Mouse (Mus musculus): Measurements from ENCODE around the gene Ifna5.
"Not testable (repeated sequence)": the region's sequence is repeated elsewhere in the genome, so short reads cannot be mapped to it uniquely, and the experiment has no call there.

The Ifna5 gene

DNA sequence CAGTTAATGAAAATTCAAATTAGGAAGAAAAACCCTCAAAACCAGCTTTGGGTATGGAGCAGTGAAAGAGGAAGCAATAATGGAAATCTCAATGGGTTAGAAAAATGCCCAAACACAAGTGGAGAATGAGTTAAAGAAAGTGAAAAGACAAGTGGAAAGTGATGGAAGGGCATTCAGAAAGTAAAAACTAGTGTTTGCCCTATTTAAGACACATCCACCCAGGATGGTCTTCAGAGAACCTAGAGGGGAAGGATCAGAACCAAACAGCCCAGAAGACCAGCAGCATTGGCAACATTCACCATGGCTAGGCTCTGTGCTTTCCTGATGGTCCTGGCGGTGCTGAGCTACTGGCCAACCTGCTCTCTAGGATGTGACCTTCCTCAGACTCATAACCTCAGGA, at the start of gene Ifna5:
Gene Ifna5 (plus strand): TSS at position 301 of the 400 bp plus-strand sequence.
- DNase-seq (ENCODE audit: low read depth, low spot score), result not testable (repeated sequence)

DNA sequence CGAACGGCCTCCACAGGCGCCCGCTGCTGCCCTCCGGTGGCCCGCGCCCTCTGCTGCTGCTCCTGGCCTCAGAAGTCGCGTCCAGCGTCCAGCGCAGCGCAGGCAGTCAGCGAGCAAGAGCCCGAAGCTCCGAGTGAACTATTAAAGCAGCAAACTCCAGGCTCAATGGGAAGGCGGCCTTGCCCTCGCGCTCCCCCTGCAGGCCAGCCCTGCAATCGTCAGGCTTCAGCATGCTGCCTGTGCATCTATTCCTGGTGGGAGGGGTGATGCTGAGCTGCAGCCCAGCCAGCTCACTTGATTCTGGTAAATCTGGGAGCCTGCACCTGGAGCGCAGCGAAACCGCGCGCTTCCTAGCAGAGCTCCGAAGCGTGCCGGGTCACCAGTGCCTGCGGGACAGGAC, 46.9 kb upstream of the Ifna5 start, which contains the start of gene Gm13277:
Gene Gm13277 (plus strand): TSS at position 231 of the 400 bp plus-strand sequence.
- not testable (repeated sequence) for DNase-seq (ENCODE audit: low read depth, low spot score)

DNA sequence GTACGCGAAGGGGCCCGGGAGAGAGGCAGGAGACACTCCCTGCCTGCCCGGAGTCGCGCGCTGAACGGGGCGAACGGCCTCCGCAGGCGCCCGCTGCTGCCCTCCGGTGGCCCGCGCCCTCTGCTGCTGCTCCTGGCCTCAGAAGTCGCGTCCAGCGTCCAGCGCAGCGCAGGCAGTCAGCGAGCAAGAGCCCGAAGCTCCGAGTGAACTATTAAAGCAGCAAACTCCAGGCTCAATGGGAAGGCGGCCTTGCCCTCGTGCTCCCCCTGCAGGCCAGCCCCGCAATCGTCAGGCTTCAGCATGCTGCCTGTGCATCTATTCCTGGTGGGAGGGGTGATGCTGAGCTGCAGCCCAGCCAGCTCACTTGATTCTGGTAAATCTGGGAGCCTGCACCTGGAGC, 44.1 kb upstream of the Ifna5 start, which contains the start of gene Gm13278:
Gene Gm13278 (plus strand): TSS at position 301 of the 400 bp plus-strand sequence.
- DNase-seq (ENCODE audit: low read depth, low spot score), result not testable (repeated sequence)

DNA sequence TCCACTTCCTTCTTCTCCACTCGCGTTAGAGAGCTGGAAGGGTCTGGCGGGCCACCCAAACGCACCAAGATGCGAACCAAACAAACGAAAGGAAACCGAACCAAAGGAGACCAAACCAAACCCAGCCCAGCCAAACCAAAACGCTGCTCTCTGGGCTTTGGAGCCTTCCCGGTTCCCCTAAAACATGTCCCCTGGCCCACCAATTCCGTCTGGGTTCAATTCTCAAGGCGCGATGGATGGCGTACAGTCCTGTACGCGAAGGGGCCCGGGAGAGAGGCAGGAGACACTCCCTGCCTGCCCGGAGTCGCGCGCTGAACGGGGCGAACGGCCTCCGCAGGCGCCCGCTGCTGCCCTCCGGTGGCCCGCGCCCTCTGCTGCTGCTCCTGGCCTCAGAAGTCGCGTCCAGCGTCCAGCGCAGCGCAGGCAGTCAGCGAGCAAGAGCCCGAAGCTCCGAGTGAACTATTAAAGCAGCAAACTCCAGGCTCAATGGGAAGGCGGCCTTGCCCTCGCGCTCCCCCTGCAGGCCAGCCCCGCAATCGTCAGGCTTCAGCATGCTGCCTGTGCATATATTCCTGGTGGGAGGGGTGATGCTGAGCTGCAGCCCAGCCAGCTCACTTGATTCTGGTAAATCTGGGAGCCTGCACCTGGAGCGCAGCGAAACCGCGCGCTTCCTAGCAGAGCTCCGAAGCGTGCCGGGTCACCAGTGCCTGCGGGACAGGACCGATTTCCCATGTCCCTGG, 41.2 kb upstream of the Ifna5 start, which contains the start of gene Gm13275:
Gene Gm13275 (plus strand): TSS at position 552 of the 740 bp plus-strand sequence.
- not testable (repeated sequence) for DNase-seq (ENCODE audit: low read depth, low spot score)

DNA sequence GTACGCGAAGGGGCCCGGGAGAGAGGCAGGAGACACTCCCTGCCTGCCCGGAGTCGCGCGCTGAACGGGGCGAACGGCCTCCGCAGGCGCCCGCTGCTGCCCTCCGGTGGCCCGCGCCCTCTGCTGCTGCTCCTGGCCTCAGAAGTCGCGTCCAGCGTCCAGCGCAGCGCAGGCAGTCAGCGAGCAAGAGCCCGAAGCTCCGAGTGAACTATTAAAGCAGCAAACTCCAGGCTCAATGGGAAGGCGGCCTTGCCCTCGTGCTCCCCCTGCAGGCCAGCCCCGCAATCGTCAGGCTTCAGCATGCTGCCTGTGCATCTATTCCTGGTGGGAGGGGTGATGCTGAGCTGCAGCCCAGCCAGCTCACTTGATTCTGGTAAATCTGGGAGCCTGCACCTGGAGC, 38.2 kb upstream of the Ifna5 start, which contains the start of gene Gm13279:
Gene Gm13279 (plus strand): TSS at position 301 of the 400 bp plus-strand sequence.
- not testable (repeated sequence) for DNase-seq (ENCODE audit: low read depth, low spot score)

DNA sequence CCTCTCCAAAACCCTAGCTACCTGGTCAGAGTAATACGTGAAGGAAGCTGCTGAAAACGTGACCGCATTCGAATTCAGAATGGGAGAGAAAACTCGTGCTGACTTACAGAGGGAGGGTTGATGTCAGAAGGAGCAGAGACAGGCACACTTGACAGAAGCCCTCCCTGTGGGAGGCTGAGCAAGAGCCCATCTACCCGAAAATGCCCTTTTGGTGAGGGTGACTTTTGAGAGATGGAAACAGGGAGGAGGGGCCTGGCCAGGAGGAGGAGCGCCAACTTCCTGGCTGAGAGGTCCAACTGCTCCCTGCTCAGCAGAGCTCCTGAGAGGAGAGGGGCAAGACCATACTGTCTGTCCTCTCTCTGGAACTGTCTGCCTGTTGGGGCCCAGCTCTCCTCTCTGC, 36.0 kb upstream of the Ifna5 start, which contains the start of gene Gm13285:
Gene Gm13285 (plus strand): TSS at position 301 of the 400 bp plus-strand sequence.
- DNase-seq (ENCODE audit: low read depth, low spot score), result not testable (repeated sequence)

DNA sequence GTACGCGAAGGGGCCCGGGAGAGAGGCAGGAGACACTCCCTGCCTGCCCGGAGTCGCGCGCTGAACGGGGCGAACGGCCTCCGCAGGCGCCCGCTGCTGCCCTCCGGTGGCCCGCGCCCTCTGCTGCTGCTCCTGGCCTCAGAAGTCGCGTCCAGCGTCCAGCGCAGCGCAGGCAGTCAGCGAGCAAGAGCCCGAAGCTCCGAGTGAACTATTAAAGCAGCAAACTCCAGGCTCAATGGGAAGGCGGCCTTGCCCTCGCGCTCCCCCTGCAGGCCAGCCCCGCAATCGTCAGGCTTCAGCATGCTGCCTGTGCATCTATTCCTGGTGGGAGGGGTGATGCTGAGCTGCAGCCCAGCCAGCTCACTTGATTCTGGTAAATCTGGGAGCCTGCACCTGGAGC, 32.4 kb upstream of the Ifna5 start, which contains the start of gene Gm13287:
Gene Gm13287 (plus strand): TSS at position 301 of the 400 bp plus-strand sequence.
- not testable (repeated sequence) for DNase-seq (ENCODE audit: low read depth, low spot score)

DNA sequence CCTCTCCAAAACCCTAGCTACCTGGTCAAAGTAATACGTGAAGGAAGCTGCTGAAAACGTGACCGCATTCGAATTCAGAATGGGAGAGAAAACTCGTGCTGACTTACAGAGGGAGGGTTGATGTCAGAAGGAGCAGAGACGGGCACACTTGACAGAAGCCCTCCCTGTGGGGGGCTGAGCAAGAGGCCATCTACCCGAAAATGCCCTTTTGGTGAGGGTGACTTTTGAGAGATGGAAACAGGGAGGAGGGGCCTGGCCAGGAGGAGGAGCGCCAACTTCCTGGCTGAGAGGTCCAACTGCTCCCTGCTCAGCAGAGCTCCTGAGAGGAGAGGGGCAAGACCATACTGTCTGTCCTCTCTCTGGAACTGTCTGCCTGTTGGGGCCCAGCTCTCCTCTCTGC, 30.1 kb upstream of the Ifna5 start, which contains the start of gene Gm13288:
Gene Gm13288 (plus strand): TSS at position 301 of the 400 bp plus-strand sequence.
- not testable (repeated sequence) for DNase-seq (ENCODE audit: low read depth, low spot score)

DNA sequence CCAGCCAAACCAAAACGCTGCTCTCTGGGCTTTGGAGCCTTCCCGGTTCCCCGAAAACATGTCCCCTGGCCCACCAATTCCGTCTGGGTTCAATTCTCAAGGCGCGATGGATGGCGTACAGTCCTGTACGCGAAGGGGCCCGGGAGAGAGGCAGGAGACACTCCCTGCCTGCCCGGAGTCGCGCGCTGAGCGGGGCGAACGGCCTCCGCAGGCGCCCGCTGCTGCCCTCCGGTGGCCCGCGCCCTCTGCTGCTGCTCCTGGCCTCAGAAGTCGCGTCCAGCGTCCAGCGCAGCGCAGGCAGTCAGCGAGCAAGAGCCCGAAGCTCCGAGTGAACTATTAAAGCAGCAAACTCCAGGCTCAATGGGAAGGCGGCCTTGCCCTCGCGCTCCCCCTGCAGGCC, 29.6 kb upstream of the Ifna5 start:
- not testable (repeated sequence) for DNase-seq (ENCODE audit: low read depth, low spot score)

DNA sequence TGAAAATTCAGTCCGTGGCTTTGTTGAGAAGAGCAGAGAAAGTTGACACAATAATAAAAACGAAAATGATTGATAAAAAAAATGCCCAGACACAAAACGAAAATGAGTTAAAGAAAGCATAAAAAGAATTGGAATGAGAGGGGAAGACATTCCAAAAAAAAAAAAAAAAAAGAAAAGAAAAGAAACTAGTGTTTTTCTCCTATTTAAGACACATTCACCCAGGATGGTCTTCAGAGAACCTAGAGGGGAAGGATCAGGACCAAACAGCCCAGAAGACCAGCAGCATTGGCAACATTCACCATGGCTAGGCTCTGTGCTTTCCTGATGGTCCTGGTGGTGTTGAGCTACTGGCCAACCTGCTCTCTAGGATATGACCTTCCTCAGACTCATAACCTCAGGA, 19.4 kb upstream of the Ifna5 start, which contains the start of gene Ifna7:
Gene Ifna7 (plus strand): TSS at position 301 of the 400 bp plus-strand sequence.
- no peak for DNase-seq (ENCODE audit: low read depth, low spot score)

DNA sequence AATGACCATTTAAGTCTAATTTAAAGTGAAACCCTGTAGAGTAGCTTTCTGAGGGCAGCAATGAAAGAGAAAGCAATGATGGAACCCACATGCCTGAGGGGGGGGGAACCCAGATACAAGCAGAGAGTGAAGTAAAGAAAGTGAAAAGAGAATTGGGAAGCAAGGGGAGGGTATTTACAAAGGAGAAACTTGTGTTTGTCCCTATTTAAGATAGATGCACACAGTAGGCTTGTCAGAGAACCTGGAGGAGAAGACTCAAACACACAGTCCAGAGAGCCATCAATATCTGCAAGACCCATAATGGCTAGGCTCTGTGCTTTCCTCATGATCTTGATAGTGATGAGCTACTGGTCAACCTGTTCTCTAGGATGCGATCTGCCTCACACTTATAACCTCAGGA, 15.7 kb upstream of the Ifna5 start, which contains the start of gene Ifna11:
Gene Ifna11 (plus strand): TSS at position 301 of the 400 bp plus-strand sequence.
- no peak for DNase-seq (ENCODE audit: low read depth, low spot score)

DNA sequence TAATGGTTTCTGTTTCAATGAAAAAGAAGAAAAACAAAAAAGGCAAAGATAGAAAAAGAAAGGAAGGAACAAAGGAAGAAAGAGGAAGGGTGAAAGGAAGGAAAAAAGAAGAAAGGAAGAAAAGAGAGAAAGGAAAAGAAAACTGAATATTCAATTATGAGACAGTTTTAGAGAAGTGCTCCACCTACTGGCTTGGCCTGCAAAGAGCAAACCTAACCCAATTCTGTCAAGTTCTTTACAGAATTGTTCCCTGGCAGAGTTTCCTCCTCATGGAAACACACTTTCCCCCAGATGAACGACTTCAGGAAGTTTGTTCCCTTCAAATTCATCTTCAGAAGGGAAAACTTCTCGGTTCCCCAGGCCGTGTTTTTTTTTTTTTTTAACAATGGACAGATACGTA, 12.3 kb upstream of the Ifna5 start:
- DNase-seq (ENCODE audit: low read depth, low spot score), result no peak

DNA sequence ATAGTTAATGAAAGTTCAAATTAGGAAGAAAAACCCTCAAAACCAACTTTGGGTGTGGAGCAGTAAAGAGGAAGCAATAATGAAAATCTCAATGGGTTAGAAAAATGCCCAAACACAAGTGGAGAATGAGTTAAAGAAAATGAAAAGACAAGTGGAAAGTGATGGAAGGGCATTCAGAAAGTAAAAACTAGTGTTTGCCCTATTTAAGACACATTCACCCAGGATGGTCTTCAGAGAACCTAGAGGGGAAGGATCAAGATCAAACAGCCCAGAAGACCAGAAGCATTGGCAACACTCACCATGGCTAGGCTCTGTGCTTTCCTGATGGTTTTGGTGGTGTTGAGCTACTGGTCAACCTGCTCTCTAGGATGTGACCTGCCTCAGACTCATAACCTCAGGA, 8.2 kb upstream of the Ifna5 start, which contains the start of gene Ifna6:
Gene Ifna6 (plus strand): TSS at position 301 of the 400 bp plus-strand sequence.
- not testable (repeated sequence) for DNase-seq (ENCODE audit: low read depth, low spot score)

DNA sequence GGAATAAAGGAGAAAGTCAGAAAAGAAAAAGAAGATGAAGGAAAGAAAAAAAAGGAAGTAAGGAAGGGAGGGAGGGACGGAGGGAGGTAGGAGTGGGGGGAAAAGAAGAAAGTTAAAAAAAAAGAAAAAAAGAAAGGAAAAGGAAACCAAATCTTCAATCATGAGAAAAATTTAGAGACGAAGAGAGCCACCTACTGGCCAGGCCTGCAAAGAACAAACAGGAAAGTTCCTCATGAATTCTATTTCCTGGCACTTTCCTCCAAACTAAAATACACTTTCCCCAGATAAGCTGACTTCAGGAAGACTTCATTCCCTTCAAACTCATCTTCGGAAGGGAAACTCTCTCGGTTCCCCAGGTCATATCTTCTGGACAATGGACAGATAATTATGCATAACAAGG, 4.8 kb upstream of the Ifna5 start:
- DNase-seq (ENCODE audit: low read depth, low spot score), result no peak

DNA sequence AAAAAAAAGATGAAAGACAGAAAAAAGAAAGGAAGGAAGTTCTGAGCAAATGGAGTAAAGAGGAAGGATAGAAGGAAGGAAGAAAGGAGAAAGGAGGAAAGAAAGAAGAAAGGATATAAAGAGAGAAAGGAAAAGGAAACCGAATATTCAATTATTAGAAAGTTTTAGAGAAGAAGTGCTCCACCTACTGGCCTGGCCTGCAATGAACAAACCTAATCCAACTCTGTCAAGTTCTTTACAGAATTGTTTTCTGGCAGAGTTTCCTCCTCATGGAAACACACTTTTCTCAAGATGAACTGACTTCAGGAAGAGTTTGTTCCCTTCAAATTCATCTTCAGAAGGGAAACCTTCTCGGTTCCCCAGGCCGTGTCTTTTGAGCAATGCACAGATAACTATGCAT, 3.5 kb downstream of the Ifna5 start:
- no peak for DNase-seq (ENCODE audit: low read depth, low spot score)

DNA sequence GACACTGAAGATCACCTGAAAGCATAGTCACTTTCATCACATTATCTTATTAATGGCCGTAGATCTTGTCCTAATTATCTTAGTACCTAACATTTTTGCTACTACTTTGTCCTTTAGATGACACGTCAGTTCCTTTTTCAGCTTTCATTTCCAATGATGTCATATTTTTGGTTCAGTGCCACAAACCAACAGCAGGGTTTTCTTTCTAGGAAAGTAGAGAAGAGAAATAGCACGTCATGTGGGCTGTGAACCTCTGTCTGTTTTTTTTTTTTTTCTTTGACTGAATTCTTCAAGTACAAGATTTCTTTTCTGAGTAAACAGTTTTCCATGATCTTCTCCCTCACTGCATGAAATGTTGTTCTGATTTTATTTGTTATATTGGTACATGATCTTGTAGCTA, 4.7 kb downstream of the Ifna5 start:
- DNase-seq (ENCODE audit: low read depth, low spot score), result no peak

DNA sequence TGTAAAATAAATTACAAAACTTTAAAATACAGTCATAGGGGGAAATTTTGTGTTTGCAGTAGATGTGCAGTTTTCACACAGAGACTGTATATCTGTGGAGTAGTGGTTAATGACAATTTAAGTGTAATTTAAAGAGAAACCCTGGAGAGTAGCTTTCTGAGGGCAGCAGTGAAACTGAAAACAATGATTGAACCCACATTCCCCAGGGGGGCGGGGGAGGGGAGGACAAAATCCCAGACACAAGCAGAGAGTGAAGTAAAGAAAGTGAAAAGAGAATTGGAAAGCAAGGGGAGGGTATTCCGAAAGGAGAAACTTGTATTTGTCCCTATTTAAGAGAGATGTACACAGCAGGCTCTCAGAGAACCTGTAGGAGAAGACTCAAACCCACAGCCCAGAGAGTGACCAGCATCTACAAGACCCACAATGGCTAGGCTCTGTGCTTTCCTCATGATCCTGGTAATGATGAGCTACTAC, 6.2 kb downstream of the Ifna5 start, which contains the start of gene Ifna4:
Gene Ifna4 (plus strand): TSS at position 424 of the 474 bp plus-strand sequence.
- no peak for DNase-seq (ENCODE audit: low read depth, low spot score)

DNA sequence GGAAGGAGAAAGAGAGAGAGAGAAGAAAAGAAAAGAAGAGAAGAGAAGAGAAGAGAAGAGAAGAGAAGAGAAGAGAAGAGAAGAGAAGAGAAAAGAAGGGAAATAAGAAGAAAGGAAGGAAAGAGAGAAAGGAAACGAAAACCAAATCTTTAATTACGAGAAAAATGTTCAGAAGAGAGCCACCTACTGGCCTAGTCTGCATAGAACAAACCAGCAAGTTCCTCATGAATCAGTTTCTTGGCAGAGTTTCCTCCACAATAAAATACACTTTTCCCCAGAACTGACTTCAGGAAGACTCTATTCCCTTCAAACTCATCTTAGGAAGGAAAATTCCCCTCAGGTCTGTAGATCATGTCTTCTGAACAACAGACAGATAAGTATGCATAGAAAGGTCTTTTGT, 10.0 kb downstream of the Ifna5 start:
- DNase-seq (ENCODE audit: low read depth, low spot score), result no peak

DNA sequence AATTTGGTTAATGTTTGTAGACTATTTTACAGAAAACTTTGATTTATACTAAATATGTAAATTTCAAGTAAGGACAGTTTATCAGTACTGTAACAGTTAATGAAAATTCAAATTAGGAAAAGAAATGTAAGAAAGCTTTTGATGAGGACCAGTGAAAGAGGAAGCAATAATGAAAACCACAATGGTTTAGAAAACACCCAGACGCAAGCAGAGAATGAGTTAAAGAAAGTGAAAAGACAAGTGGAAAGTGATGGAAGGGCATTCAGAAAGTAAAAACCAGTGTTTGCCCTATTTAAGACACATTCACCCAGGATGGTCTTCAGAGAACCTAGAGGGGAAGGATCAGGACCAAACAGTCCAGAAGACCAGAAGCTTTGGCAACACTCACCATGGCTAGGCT, 14.4 kb downstream of the Ifna5 start, which contains the start of gene Ifna1:
Gene Ifna1 (plus strand): TSS at position 390 of the 400 bp plus-strand sequence.
- no peak for DNase-seq (ENCODE audit: low read depth, low spot score)

DNA sequence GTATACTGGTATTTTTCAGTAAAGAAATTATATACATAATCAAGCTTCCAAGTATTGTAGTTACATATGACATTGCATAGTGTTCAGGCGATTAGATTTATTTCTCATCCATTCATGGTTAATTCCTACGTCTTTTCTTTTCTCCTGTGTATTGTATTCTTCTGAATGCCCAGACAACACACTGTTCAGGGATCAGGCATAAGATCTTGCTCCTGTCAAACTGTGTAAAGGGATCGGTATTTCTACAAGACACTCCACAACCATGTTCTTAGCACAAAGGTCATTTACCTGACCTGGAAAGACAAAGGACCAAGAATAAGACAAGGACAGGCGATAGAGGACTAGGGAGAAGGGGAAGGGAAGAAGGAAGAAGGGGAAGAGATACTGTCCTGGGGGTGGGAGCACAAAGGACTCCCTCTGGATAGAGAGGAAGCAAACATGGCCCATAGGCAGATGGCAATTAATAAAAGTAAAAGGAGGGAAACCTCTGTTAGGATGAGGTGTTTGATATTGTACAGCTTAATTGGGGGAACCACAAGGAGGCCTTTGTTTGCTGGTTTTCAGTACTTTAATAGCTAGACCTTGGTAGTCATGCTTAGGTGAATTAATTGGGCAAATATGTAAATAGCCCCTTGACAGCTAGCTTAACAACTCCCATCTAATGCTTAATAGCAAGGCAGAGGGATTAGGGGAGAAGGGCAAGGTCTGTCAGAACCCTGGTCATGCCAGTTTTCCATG, 15.9 kb downstream of the Ifna5 start:
- DNase-seq (ENCODE audit: low read depth, low spot score), result no peak

DNA sequence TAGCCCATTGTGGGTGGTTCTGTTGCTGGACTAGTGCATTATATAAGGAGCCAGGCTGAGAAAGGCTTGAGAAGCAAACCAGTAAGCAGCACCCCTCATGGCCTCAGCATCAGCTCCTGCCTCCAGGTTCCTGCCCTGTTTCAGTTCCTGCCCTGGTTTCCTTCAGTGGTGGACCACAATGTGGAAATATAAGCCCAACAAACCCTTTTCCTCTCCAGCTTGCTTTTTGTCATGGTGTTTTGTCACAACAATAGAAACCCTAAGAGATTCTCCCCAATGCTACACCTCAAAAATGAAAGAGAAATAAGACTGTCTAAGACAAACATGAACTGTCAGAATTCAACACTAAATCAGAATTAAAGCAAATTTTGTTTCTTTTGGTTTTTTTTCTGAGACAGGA, 23.9 kb downstream of the Ifna5 start:
- DNase-seq (ENCODE audit: low read depth, low spot score), result no peak

Data from c-Kit-negative CD71-positive TER-119-positive erythroid progenitor cells, embryonic 14.5 days (primary cell).